Mouse (Mus musculus) megakaryocyte, embryonic 14.5 days (primary cell): ENCODE measurements around the gene Dnajc16.

Experiments
- FLI1 ChIP-seq: IDR thresholded peaks from 2 replicates; pipeline ENCODE4 v1.6.1; 2012; ENCODE audit warnings: low read length, inconsistent platforms, mixed read lengths
- GATA1 ChIP-seq: IDR thresholded peaks from 3 replicates; pipeline ENCODE4 v1.6.1; 2012; ENCODE audit warnings: mixed read lengths, low read length, inconsistent platforms, borderline replicate concordance

DNA sequence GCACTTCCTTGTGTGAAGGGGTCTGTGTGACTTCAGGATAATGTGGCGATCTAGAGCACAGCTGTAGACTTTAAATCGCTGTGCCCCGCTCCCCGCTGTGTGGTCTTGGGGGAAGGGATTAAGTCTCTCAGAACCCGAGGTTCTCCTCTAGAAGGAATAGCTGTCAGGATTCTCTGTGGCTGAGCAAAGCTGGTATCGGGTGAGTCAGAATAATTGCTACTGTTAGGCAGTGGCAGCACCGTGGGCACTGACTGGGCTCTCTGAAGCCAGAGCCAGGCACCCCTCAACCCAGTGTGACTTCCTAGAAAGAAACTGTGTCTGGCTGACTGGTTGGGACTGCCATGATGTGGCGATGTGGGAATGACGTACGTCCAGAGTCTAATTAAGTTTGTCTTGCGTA lies 39.6 kb upstream of the Dnajc16 start:
- TF ChIP-seq GATA1: no peak
- no peak for TF ChIP-seq FLI1
